Mouse (Mus musculus): ENCODE measurements at regions not wholly inside any gene's neighbourhood (a gene's known extent, or its start where the extent isn't known, plus 50 kb on each side); places are given as distances from the start of the nearest gene placed in this dataset.

GRCm38 (mm10) chr8:95988616-95989380, 100.5 kb upstream of the Got2 start:
- ATAC-seq (replicated peaks in 1 of 2; ENCODE audit: insufficient read depth in 1 of 2, low FRiP score in 2 of 2, low TSS enrichment in 1 of 2, low read depth in 1 of 2, poor library complexity in 2 of 2, severe bottlenecking in 2 of 2): no peak

GRCm38 (mm10) chr8:95987011-95987440, 98.7 kb upstream of the Got2 start:
- ATAC-seq (replicated peaks in 1 of 2; ENCODE audit: insufficient read depth in 1 of 2, low FRiP score in 2 of 2, low TSS enrichment in 1 of 2, low read depth in 1 of 2, poor library complexity in 2 of 2, severe bottlenecking in 2 of 2): no peak

- no peak for ATAC-seq (replicated peaks in 1 of 2; ENCODE audit: insufficient read depth in 1 of 2, low FRiP score in 2 of 2, low TSS enrichment in 1 of 2, low read depth in 1 of 2, poor library complexity in 2 of 2, severe bottlenecking in 2 of 2)
Observed at GRCm38 (mm10) chr8:95986410-95986809, 98.1 kb upstream of the Got2 start.

GRCm38 (mm10) chr8:95983690-95984089, 95.3 kb upstream of the Got2 start:
- ATAC-seq (replicated peaks in 1 of 2; ENCODE audit: insufficient read depth in 1 of 2, low FRiP score in 2 of 2, low TSS enrichment in 1 of 2, low read depth in 1 of 2, poor library complexity in 2 of 2, severe bottlenecking in 2 of 2): no peak

GRCm38 (mm10) chr8:95980405-95980804, 92.1 kb upstream of the Got2 start:
- ATAC-seq (replicated peaks in 1 of 2; ENCODE audit: insufficient read depth in 1 of 2, low FRiP score in 2 of 2, low TSS enrichment in 1 of 2, low read depth in 1 of 2, poor library complexity in 2 of 2, severe bottlenecking in 2 of 2): no peak

- no peak for ATAC-seq (replicated peaks in 1 of 2; ENCODE audit: insufficient read depth in 1 of 2, low FRiP score in 2 of 2, low TSS enrichment in 1 of 2, low read depth in 1 of 2, poor library complexity in 2 of 2, severe bottlenecking in 2 of 2)
Observed at GRCm38 (mm10) chr8:95979223-95979622, 90.9 kb upstream of the Got2 start.

- no peak for ATAC-seq (replicated peaks in 1 of 2; ENCODE audit: insufficient read depth in 1 of 2, low FRiP score in 2 of 2, low TSS enrichment in 1 of 2, low read depth in 1 of 2, poor library complexity in 2 of 2, severe bottlenecking in 2 of 2)
Observed at GRCm38 (mm10) chr8:95974889-95975288, 86.5 kb upstream of the Got2 start.

GRCm38 (mm10) chr8:95974231-95974630, 85.9 kb upstream of the Got2 start:
- no peak for ATAC-seq (replicated peaks in 1 of 2; ENCODE audit: insufficient read depth in 1 of 2, low FRiP score in 2 of 2, low TSS enrichment in 1 of 2, low read depth in 1 of 2, poor library complexity in 2 of 2, severe bottlenecking in 2 of 2)

- no peak for ATAC-seq (replicated peaks in 1 of 2; ENCODE audit: insufficient read depth in 1 of 2, low FRiP score in 2 of 2, low TSS enrichment in 1 of 2, low read depth in 1 of 2, poor library complexity in 2 of 2, severe bottlenecking in 2 of 2)
Observed at GRCm38 (mm10) chr8:95973571-95973970, 85.2 kb upstream of the Got2 start.

GRCm38 (mm10) chr8:95968828-95969227, 80.5 kb upstream of the Got2 start:
- no peak for ATAC-seq (replicated peaks in 1 of 2; ENCODE audit: insufficient read depth in 1 of 2, low FRiP score in 2 of 2, low TSS enrichment in 1 of 2, low read depth in 1 of 2, poor library complexity in 2 of 2, severe bottlenecking in 2 of 2)

GRCm38 (mm10) chr8:95966430-95966829, 78.1 kb upstream of the Got2 start:
- ATAC-seq (replicated peaks in 1 of 2; ENCODE audit: insufficient read depth in 1 of 2, low FRiP score in 2 of 2, low TSS enrichment in 1 of 2, low read depth in 1 of 2, poor library complexity in 2 of 2, severe bottlenecking in 2 of 2): no peak

GRCm38 (mm10) chr8:95952257-95952656, 63.9 kb upstream of the Got2 start:
- no peak for ATAC-seq (replicated peaks in 1 of 2; ENCODE audit: insufficient read depth in 1 of 2, low FRiP score in 2 of 2, low TSS enrichment in 1 of 2, low read depth in 1 of 2, poor library complexity in 2 of 2, severe bottlenecking in 2 of 2)

GRCm38 (mm10) chr8:95951794-95952193, 63.4 kb upstream of the Got2 start:
- ATAC-seq (replicated peaks in 1 of 2; ENCODE audit: insufficient read depth in 1 of 2, low FRiP score in 2 of 2, low TSS enrichment in 1 of 2, low read depth in 1 of 2, poor library complexity in 2 of 2, severe bottlenecking in 2 of 2): peak; percentile 83 to 84

All from hematopoietic stem cell, adult 5-6 weeks (primary cell).